Mouse (Mus musculus) hindbrain, embryonic 13.5 days (tissue): Measurements from ENCODE around the gene Cfap221. TPM values are rescaled to one million over a fixed set of nuclear protein-coding genes. Genes with fewer than 3 reads are reported as not detected.

Experiments
- ATAC-seq: fragments of 200-750 bp; cut with Nextera tagmentation; 2 replicates; pipeline ENCODE4 v1.8.0; 2017; ENCODE audit warnings: moderate TSS enrichment; ENCODE audit not compliant: low FRiP score
- H3K27ac ChIP-seq: fragments of 300-500 bp; sonication (generic); 2 replicates; pipeline ENCODE4 v1.5.1; 2015; ENCODE audit warnings: inconsistent platforms, mild to moderate bottlenecking, moderate library complexity
- H3K27me3 ChIP-seq: fragments of 300-500 bp; sonication (generic); 2 replicates; pipeline ENCODE4 v1.6.1; 2015; ENCODE audit warnings: mild to moderate bottlenecking, inconsistent platforms
- H3K36me3 ChIP-seq: fragments of 300-500 bp; sonication (generic); 2 replicates; pipeline ENCODE4 v1.6.1; 2015; ENCODE audit warnings: mild to moderate bottlenecking, inconsistent platforms
- H3K4me1 ChIP-seq: fragments of 300-500 bp; sonication (generic); replicated peaks from 2 replicates; pipeline ENCODE4 v1.6.1; 2015; ENCODE audit warnings: inconsistent platforms
- H3K4me2 ChIP-seq: fragments of 300-500 bp; sonication (generic); 2 replicates; pipeline ENCODE4 v1.6.1; 2015; ENCODE audit warnings: inconsistent platforms, mild to moderate bottlenecking, moderate library complexity
- H3K4me3 ChIP-seq: fragments of 300-500 bp; sonication (generic); 2 replicates; pipeline ENCODE4 v1.5.1; 2015; ENCODE audit warnings: mild to moderate bottlenecking, inconsistent platforms
- H3K9ac ChIP-seq: fragments of 300-500 bp; sonication (generic); 2 replicates; pipeline ENCODE4 v1.6.1; 2015; ENCODE audit warnings: mild to moderate bottlenecking, inconsistent platforms
- H3K9me3 ChIP-seq: fragments of 300-500 bp; sonication (generic); 2 replicates; pipeline ENCODE4 v1.6.1; 2016; ENCODE audit warnings: inconsistent platforms
- WGBS: fragments of 180-500 bp; shearing (Covaris S2); methylation state at CpG from one replicate; pipeline ENCODE4 v1.1.7; 2015; 5-methylcytosine and 5-hydroxymethylcytosine counted together
- polyA plus RNA-seq: library from polyadenylated mRNA; unstranded; fragments of >200 nt; fragmentation: Nextera tagmentation; extraction: Ambion mirVana; gene quantifications from 2 replicates; pipeline ENCODE4 v1.2.1, GENCODE M21; 2015

Gene Cfap221
- polyA plus RNA-seq, 1 experiment from 2014 or later = 0.45 TPM

DNA sequence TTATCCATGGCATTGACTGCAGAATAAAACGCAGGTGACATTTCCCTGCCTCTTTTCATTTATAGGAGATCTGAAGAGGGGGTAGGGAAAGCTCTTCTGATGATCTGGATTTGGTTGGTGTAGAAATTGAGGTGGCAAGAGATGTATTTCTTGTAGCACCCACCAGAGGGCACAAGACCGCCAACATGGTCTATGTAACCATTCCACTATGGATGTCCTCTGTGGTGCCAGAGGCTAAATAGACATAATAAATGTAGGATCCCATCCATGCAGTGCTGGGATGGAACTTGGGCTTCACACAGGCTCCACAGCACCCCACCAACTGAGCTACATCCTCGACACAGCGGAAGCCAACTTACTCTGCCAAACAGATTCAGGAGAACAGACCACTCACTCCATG is 77.7 kb downstream of the Cfap221 start:
- no peaks in the 10 kb centered on the region for H3K4me1 ChIP-seq
- no peaks in the 10 kb centered on the region for H3K9me3 ChIP-seq
- H3K4me3 ChIP-seq = no peak overlapping the region
- no peak overlapping the region for H3K9ac ChIP-seq
- H3K27ac ChIP-seq = no peak overlapping the region
- 55% methylated on average over 4 of the region's 4 CpGs for WGBS
- H3K36me3 ChIP-seq = no peaks in the 10 kb centered on the region
- no peak overlapping the region for H3K4me2 ChIP-seq
- H3K27me3 ChIP-seq = no peaks in the 10 kb centered on the region
- ATAC-seq = no peak

DNA sequence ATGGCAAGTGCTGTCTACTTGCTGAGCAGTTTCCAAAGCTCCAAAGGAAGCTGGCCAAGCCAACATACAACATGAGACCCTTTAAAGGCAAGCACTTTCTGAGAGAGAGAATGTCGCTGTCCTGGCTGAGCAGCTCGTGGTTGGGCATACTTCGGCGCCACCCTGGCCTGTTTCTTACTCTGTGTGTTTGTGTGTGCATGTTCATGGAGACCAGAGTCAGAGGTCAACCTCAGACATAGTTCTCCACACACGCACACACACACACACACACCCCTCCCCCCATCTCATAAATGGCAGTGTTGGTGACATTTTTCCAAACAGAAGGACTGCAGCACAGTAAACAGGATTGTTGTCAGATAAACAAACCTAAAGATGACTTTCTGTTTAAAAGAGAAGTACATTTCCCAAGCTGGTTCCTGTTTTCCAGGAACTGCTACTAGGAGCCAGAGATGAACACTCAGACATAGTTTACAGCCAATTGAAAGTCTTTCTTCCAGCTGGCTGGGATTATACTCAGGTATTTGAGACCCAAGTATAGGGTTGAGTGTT is 80.1 kb downstream of the Cfap221 start:
- H3K9ac ChIP-seq = no peak overlapping the region
- peaks cover 7% of the 10 kb centered on the region for H3K4me1 ChIP-seq
- no peak overlapping the region for H3K27ac ChIP-seq
- H3K4me2 ChIP-seq = no peak overlapping the region
- H3K36me3 ChIP-seq = no peaks in the 10 kb centered on the region
- no peak overlapping the region for H3K4me3 ChIP-seq
- H3K9me3 ChIP-seq = no peaks in the 10 kb centered on the region
- WGBS = 91% methylated on average over 5 of the region's 5 CpGs
- ATAC-seq = no peak
- H3K27me3 ChIP-seq = no peaks in the 10 kb centered on the region

DNA sequence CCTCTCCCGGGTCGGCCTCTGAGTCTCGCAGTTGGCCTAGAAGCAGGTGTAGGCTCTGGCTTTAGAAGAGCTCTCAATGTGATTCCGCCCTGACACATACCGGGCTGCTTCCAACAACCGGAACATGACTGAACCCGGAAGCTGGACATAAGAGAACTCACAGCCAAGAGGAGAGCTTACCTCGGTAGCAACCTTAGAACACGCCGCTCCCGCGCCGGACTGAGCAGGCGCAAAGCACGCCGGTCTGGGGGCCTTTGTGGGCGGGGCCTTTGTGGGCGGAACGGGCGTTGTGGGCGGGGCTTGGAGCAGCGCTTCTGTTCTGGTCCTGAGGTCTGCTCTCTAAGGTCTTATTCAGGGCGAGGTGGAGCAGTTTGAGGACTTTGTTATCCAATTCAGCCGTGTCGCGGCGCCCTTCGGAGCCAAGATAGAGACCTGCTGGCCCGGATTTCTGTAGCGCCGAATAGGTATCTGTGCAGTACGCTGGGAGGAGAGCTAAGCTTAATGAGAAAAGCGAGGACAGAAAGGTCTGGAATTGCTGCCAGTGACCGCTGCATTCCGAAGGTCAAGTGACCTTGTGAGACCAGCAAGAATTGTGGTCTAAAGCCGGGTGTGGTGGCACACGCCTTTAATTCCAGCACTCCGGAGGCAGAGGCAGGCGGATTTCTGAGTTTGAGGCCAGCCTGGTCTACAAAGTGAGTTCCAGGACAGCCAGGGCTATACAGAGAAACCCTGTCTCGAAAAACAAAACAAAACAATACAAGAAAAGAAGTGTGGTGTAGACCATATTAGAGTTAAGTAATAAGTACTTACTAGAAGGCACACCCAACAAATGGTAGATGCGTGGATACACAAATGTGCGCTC is 83.8 kb downstream of the Cfap221 start, which contains the start of gene Tmem177:
Gene Tmem177 (minus strand): TSS at position 256 of the 862 bp plus-strand sequence.
- H3K4me2 ChIP-seq = peak within 1 kb of the TSS; percentile 60
- 11% methylated on average over 42 of the region's 42 CpGs for WGBS
- peak; percentile 95 for ATAC-seq
- peak within 1 kb of the TSS; percentile 53 for H3K27ac ChIP-seq
- H3K27me3 ChIP-seq = no peaks in the 10 kb centered on the region
- H3K9me3 ChIP-seq = no peaks in the 10 kb centered on the region
- H3K4me3 ChIP-seq = peak within 1 kb of the TSS; percentile 55
- peak within 1 kb of the TSS; percentile 69 for H3K9ac ChIP-seq
- H3K36me3 ChIP-seq = peaks cover 24% of the 10 kb centered on the region
- peaks cover 16% of the 10 kb centered on the region for H3K4me1 ChIP-seq

GRCm38 (mm10) chr1:119907206-119907748 is 89.8 kb downstream of the Cfap221 start:
- no peak overlapping the region for H3K4me2 ChIP-seq
- no peak for ATAC-seq
- H3K4me3 ChIP-seq = no peak overlapping the region
- H3K36me3 ChIP-seq = peaks cover 25% of the 10 kb centered on the region
- H3K27ac ChIP-seq = peak overlapping the region; percentile 4; the same call in 1 of the 2 replicates
- H3K27me3 ChIP-seq = no peaks in the 10 kb centered on the region
- 61% methylated on average over 2 of the region's 2 CpGs for WGBS
- H3K9ac ChIP-seq = no peak overlapping the region
- no peaks in the 10 kb centered on the region for H3K9me3 ChIP-seq
- H3K4me1 ChIP-seq = peaks cover 29% of the 10 kb centered on the region

GRCm38 (mm10) chr1:119903231-119903620 is 93.8 kb downstream of the Cfap221 start:
- no peaks in the 10 kb centered on the region for H3K9me3 ChIP-seq
- no peak for ATAC-seq
- H3K27me3 ChIP-seq = no peaks in the 10 kb centered on the region
- no peak overlapping the region for H3K4me2 ChIP-seq
- H3K9ac ChIP-seq = no peak overlapping the region
- 50% methylated on average over 6 of the region's 6 CpGs for WGBS
- H3K4me3 ChIP-seq = no peak overlapping the region
- peaks cover 40% of the 10 kb centered on the region for H3K4me1 ChIP-seq
- peak overlapping the region; percentile 77 for H3K27ac ChIP-seq
- peaks cover under 1% of the 10 kb centered on the region; the same call in 1 of the 2 replicates for H3K36me3 ChIP-seq

DNA sequence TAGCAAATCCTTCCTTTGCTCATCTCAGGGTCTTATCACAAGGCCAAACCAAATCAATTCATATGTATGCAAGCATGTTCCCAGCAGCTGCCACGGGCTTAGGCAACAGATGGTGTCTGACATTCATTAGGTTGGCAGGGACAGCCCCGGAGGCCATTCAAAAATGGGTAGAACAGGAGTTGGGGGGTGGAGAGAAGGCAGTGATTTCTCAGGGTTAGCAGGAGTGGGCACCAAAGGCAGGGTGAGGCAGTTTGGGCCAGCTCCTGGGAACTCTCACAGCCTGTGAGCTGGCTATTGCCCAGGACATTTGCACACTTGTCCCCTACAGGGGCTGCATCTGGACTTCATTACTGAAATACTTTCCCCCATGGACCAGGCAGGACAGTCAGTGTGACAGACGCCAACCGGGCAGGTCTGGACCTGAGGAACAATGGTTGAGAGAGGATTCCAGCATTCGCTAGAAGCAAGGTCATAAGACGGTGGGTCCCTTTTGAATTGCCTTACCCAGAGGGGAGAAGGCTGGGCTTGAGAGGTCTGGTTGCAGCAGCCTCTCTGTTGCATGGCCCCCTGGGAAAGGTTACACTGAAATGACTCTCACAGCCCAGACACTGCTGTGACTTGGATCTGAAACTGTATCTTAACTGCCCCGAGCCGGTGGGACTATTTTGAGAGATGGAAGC is 94.3 kb downstream of the Cfap221 start:
- Histone ChIP-seq H3K27me3 (no peaks in the 10 kb centered on the region), H3K36me3 (no peaks in the 10 kb centered on the region), H3K27ac (peak overlapping the region; percentile 77), H3K4me3 (no peak overlapping the region), H3K9ac (peak overlapping the region; percentile 9; the same call in 1 of the 2 replicates), H3K4me2 (no peak overlapping the region), H3K9me3 (no peaks in the 10 kb centered on the region), H3K4me1 (peaks cover 40% of the 10 kb centered on the region)
- WGBS = 19% methylated on average over 8 of the region's 8 CpGs
- ATAC-seq = peak; percentile 83

DNA sequence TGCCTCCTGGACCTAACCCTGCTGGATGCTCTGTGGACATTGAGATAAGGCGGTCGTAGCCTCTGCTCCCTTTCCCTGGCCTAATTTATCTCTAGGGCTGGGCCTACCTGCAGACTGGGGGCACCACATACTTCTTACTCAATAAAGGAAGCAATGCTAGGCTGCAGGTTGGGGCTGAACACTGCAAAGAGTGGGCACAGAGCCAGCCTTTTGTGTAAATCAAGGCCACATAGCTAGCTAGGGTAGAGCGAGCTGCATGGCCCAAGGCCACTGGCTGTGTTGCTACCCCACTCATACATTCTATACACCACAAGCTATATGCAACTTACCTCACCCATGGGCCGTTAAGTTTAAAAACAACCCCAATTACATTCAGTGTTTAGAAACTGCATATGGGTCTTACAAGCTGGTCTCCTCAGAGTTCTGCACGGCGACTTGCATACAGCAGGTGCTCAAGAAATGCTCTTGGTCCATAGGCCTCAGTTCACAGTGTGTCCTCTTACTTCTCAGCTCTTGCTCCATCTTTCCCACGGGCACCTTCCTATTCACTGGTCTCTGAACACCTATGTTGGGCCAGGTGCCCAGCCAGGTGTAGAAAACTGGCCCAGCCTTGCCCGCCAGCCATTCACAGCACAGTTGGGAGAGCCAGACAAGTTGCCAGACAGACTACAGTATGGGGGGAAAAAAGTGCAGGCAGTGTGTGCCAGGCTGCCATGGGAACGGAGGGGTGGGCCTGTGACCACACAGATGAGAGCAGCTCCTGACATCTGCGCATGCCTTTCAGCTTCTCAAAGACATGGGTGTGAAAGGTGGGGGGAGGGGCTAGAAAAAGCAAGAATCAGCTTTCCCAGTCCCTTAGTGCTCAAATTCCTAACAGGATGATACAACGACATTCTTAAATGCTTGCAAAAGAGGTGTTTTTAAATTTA is 97.6 kb downstream of the Cfap221 start:
- peak; percentile 69 for ATAC-seq
- H3K4me3 ChIP-seq = no peak overlapping the region
- H3K36me3 ChIP-seq = no peaks in the 10 kb centered on the region
- H3K4me2 ChIP-seq = no peak overlapping the region
- peaks cover 49% of the 10 kb centered on the region for H3K4me1 ChIP-seq
- 72% methylated on average over 11 of the region's 11 CpGs for WGBS
- H3K27me3 ChIP-seq = no peaks in the 10 kb centered on the region
- H3K9me3 ChIP-seq = no peaks in the 10 kb centered on the region
- H3K27ac ChIP-seq = peak overlapping the region; percentile 24; the same call in 1 of the 2 replicates
- H3K9ac ChIP-seq = peak overlapping the region; percentile 8; the same call in 1 of the 2 replicates

DNA sequence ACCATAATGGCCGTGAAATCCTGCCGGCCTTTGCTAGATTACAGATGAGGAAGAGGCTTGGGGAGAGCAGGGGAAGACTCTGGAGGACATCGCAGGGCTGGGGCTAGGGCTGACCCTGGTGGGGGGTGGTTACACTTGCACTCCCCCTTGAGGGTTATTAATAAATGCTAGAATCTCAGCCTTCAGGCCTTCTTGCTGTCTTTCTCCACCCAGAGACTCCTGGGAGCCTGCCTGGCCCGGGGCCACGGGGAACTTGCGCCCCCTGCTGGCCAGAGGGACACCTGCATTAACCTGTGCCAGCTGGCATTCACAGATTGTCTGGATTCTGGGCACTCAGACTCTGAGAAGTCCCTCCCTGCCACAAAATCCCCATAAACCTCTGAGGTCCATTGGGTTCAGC is 102.1 kb downstream of the Cfap221 start:
- 30% methylated on average over 6 of the region's 6 CpGs for WGBS
- Histone ChIP-seq H3K9ac (no peak overlapping the region), H3K9me3 (no peaks in the 10 kb centered on the region), H3K4me3 (no peak overlapping the region), H3K27ac (no peak overlapping the region), H3K27me3 (no peaks in the 10 kb centered on the region), H3K4me2 (no peak overlapping the region), H3K36me3 (no peaks in the 10 kb centered on the region), H3K4me1 (peaks cover 22% of the 10 kb centered on the region)
- ATAC-seq = peak; percentile 16; the same call in 1 of the 2 replicates

GRCm38 (mm10) chr1:119893600-119893999 is 103.4 kb downstream of the Cfap221 start:
- no peak for ATAC-seq
- Histone ChIP-seq H3K27ac (no peak overlapping the region), H3K4me2 (no peak overlapping the region), H3K4me1 (peaks cover 12% of the 10 kb centered on the region; the same call in 1 of the 2 replicates), H3K4me3 (no peak overlapping the region), H3K9me3 (no peaks in the 10 kb centered on the region), H3K9ac (no peak overlapping the region), H3K36me3 (no peaks in the 10 kb centered on the region), H3K27me3 (no peaks in the 10 kb centered on the region)
- WGBS = 87% methylated on average over 3 of the region's 3 CpGs

- H3K4me1 ChIP-seq = peaks cover 12% of the 10 kb centered on the region; the same call in 1 of the 2 replicates
- H3K9ac ChIP-seq = no peak overlapping the region
- no peaks in the 10 kb centered on the region for H3K36me3 ChIP-seq
- no peak overlapping the region for H3K4me2 ChIP-seq
- no peak for ATAC-seq
- WGBS = 80% methylated on average over 6 of the region's 6 CpGs
- no peaks in the 10 kb centered on the region for H3K9me3 ChIP-seq
- H3K27me3 ChIP-seq = no peaks in the 10 kb centered on the region
- no peak overlapping the region for H3K27ac ChIP-seq
- H3K4me3 ChIP-seq = no peak overlapping the region
These were observed 104.1 kb downstream of the Cfap221 start for GRCm38 (mm10) chr1:119892933-119893332.

- WGBS = 66% methylated on average over 4 of the region's 4 CpGs
- no peaks in the 10 kb centered on the region for H3K36me3 ChIP-seq
- H3K9ac ChIP-seq = no peak overlapping the region
- H3K27me3 ChIP-seq = no peaks in the 10 kb centered on the region
- no peak overlapping the region for H3K4me3 ChIP-seq
- H3K4me2 ChIP-seq = no peak overlapping the region
- no peaks in the 10 kb centered on the region for H3K9me3 ChIP-seq
- no peak overlapping the region for H3K27ac ChIP-seq
- no peak for ATAC-seq
- H3K4me1 ChIP-seq = peaks cover 12% of the 10 kb centered on the region; the same call in 1 of the 2 replicates
These were observed 105.2 kb downstream of the Cfap221 start for GRCm38 (mm10) chr1:119891865-119892264.
